Mouse (Mus musculus) testis, adult 2 months (tissue): ENCODE measurements around the gene Rnf225.

Experiments
- CTCF ChIP-seq: fragments of 200-500 bp; IDR thresholded peaks from 2 replicates; pipeline ENCODE4 v1.5.1; 2012; ENCODE audit warnings: low read depth, mild to moderate bottlenecking, inconsistent platforms, low read length, moderate library complexity; ENCODE audit not compliant: control insufficient read depth, insufficient read depth, insufficient replicate concordance
- POLR2A ChIP-seq: fragments of 200-500 bp; IDR thresholded peaks from 2 replicates; pipeline ENCODE4 v1.6.1; 2012; ENCODE audit warnings: low read depth, mild to moderate bottlenecking, inconsistent platforms, low read length, moderate library complexity; ENCODE audit not compliant: control insufficient read depth

GRCm38 (mm10) chr7:12891334-12891733 is 35.9 kb upstream of the Rnf225 start:
- TF ChIP-seq CTCF (no peak), POLR2A (no peak)
